Mouse (Mus musculus) frontal cortex, adult (tissue): ENCODE data around the gene Gm2016.
"Not testable (repeated sequence)": the region's sequence is repeated elsewhere in the genome, so short reads cannot be mapped to it uniquely, and the experiment has no call there.

Experiments used
- ATAC-seq: cut with Nextera tagmentation; 2 replicates; pipeline ENCODE4 v1.9.2; 2017; ENCODE audit warnings: mild to moderate bottlenecking, moderate library complexity, mixed read lengths; ENCODE audit not compliant: low TSS enrichment

Gene Gm2016

GRCm38 (mm10) chr12:87873772-87874171 lies at the start of gene Gm2016:
Gene Gm2016 (plus strand): TSS chr12:87874072.
- ATAC-seq, result not testable (repeated sequence)

- ATAC-seq, result not testable (repeated sequence)
These were observed 31.6 kb upstream of the Gm2016 start, which contains the start of gene Gm2001 for GRCm38 (mm10) chr12:87842239-87842638. Gene Gm2001 (minus strand): TSS chr12:87842339.

GRCm38 (mm10) chr12:87850657-87851056 lies 23.2 kb upstream of the Gm2016 start:
- not testable (repeated sequence) for ATAC-seq

- ATAC-seq, result not testable (repeated sequence)
These were observed 17.8 kb upstream of the Gm2016 start for GRCm38 (mm10) chr12:87856067-87856466.

GRCm38 (mm10) chr12:87861740-87862692 lies 11.9 kb upstream of the Gm2016 start:
- not testable (repeated sequence) for ATAC-seq

- ATAC-seq, result not testable (repeated sequence)
These were observed 10.2 kb upstream of the Gm2016 start for GRCm38 (mm10) chr12:87863638-87864037.

- not testable (repeated sequence) for ATAC-seq
These were observed 9.8 kb upstream of the Gm2016 start for GRCm38 (mm10) chr12:87864048-87864447.

GRCm38 (mm10) chr12:87895070-87895469 lies 21.2 kb downstream of the Gm2016 start, which contains the start of gene Gm2022:
Gene Gm2022 (plus strand): TSS chr12:87895370.
- ATAC-seq, result not testable (repeated sequence)

- ATAC-seq, result not testable (repeated sequence)
These were observed 45.8 kb downstream of the Gm2016 start, which contains the start of gene Gm2035 for GRCm38 (mm10) chr12:87919721-87920120. Gene Gm2035 (minus strand): TSS chr12:87919857.
